Mouse (Mus musculus): ENCODE measurements around the gene Hs3st5. TPM values are rescaled to one million over a fixed set of nuclear protein-coding genes. Genes with fewer than 3 reads are reported as not detected.

Hs3st5 gene
- 0.35 and 0.38 TPM in 2 replicates for polyA plus RNA-seq (2015; fragmentation: Nextera tagmentation; extraction: Ambion mirVana)

- H3K27me3 ChIP-seq, result peaks cover 52% of the 10 kb centered on the region
- no peaks in the 10 kb centered on the region for H3K36me3 ChIP-seq
- peak within 1 kb of the TSS; percentile 99 for H3K4me2 ChIP-seq
- 0% methylated on average over 64 of the region's 71 CpGs for WGBS
- peaks cover 17% of the 10 kb centered on the region for H3K4me1 ChIP-seq
- peak; percentile 91 for ATAC-seq (replicated peaks; ENCODE audit: low FRiP score)
- H3K9me3 ChIP-seq (replicated peaks), result no peaks in the 10 kb centered on the region
- H3K9ac ChIP-seq, result peak within 1 kb of the TSS; percentile 42
- peak within 1 kb of the TSS; percentile 56 for H3K4me3 ChIP-seq (replicated peaks)
- H3K27ac ChIP-seq, result no peak within 1 kb of the TSS
These were observed at the start of gene Hs3st5 for GRCm38 (mm10) chr10:36506727-36507555. TSS of gene Hs3st5 (plus strand) at chr10:36506814.

DNA sequence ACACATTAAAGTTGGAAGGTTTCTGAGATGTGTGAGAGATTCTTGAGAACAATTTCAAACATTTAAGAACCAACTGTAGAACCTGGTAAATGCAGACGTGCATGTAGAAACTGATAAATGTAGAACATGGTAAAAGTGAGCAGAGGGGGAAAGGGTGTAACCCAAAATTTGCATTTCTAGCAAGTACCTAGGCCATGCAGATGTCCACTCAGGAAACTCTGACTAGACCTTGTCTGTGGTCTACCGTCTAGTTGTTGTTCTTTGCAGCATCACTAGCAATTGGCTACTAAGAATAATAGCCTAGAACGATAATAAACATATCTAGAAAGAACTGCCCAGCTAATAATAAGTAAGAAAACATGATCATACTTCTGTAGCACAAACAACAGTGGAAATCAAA, 38.0 kb upstream of the Hs3st5 start:
- no peaks in the 10 kb centered on the region for H3K4me1 ChIP-seq
- H3K4me3 ChIP-seq (replicated peaks), result no peak overlapping the region
- no peak for ATAC-seq (replicated peaks; ENCODE audit: low FRiP score)
- WGBS, result 82% methylated on average over 3 of the region's 3 CpGs
- no peak overlapping the region for H3K27ac ChIP-seq
- H3K27me3 ChIP-seq, result no peaks in the 10 kb centered on the region
- no peaks in the 10 kb centered on the region for H3K9me3 ChIP-seq (replicated peaks)
- no peaks in the 10 kb centered on the region for H3K36me3 ChIP-seq
- no peak overlapping the region for H3K9ac ChIP-seq
- H3K4me2 ChIP-seq, result no peak overlapping the region

- Histone ChIP-seq H3K27ac (no peak overlapping the region), H3K9ac (no peak overlapping the region), H3K4me3 (replicated peaks) (no peak overlapping the region), H3K4me1 (no peaks in the 10 kb centered on the region), H3K9me3 (replicated peaks) (no peaks in the 10 kb centered on the region), H3K36me3 (no peaks in the 10 kb centered on the region), H3K27me3 (no peaks in the 10 kb centered on the region), H3K4me2 (no peak overlapping the region)
- WGBS, result 64% methylated on average over 3 of the region's 3 CpGs
- no peak for ATAC-seq (replicated peaks; ENCODE audit: low FRiP score)
These were observed 35.5 kb upstream of the Hs3st5 start for GRCm38 (mm10) chr10:36471135-36471534.

- Histone ChIP-seq H3K4me3 (replicated peaks) (no peak overlapping the region), H3K4me1 (no peaks in the 10 kb centered on the region), H3K27ac (no peak overlapping the region), H3K36me3 (no peaks in the 10 kb centered on the region), H3K27me3 (no peaks in the 10 kb centered on the region), H3K9me3 (replicated peaks) (no peaks in the 10 kb centered on the region), H3K4me2 (no peak overlapping the region), H3K9ac (no peak overlapping the region)
- WGBS, result 35% methylated on average over 3 of the region's 3 CpGs
- no peak for ATAC-seq (replicated peaks; ENCODE audit: low FRiP score)
These were observed 31.8 kb upstream of the Hs3st5 start for GRCm38 (mm10) chr10:36474834-36475233.

- no peak overlapping the region for H3K4me2 ChIP-seq
- no peak overlapping the region for H3K9ac ChIP-seq
- H3K27ac ChIP-seq, result no peak overlapping the region
- no peaks in the 10 kb centered on the region for H3K4me1 ChIP-seq
- H3K9me3 ChIP-seq (replicated peaks), result no peaks in the 10 kb centered on the region
- H3K36me3 ChIP-seq, result no peaks in the 10 kb centered on the region
- H3K27me3 ChIP-seq, result no peaks in the 10 kb centered on the region
- WGBS, result 91% methylated on average over 4 of the region's 4 CpGs
- no peak overlapping the region for H3K4me3 ChIP-seq (replicated peaks)
- no peak for ATAC-seq (replicated peaks; ENCODE audit: low FRiP score)
These were observed 29.1 kb upstream of the Hs3st5 start for GRCm38 (mm10) chr10:36477543-36477942.

- H3K9me3 ChIP-seq (replicated peaks), result no peaks in the 10 kb centered on the region
- no peaks in the 10 kb centered on the region for H3K36me3 ChIP-seq
- H3K27me3 ChIP-seq, result no peaks in the 10 kb centered on the region
- no peak overlapping the region for H3K9ac ChIP-seq
- no peak overlapping the region for H3K4me3 ChIP-seq (replicated peaks)
- H3K4me2 ChIP-seq, result no peak overlapping the region
- no peaks in the 10 kb centered on the region for H3K4me1 ChIP-seq
- WGBS, result 83% methylated on average over 2 of the region's 2 CpGs
- no peak for ATAC-seq (replicated peaks; ENCODE audit: low FRiP score)
- no peak overlapping the region for H3K27ac ChIP-seq
These were observed 23.3 kb upstream of the Hs3st5 start for GRCm38 (mm10) chr10:36483362-36483761.

GRCm38 (mm10) chr10:36484011-36484410, 22.6 kb upstream of the Hs3st5 start:
- no peaks in the 10 kb centered on the region for H3K9me3 ChIP-seq (replicated peaks)
- H3K4me1 ChIP-seq, result no peaks in the 10 kb centered on the region
- H3K4me3 ChIP-seq (replicated peaks), result no peak overlapping the region
- H3K27me3 ChIP-seq, result no peaks in the 10 kb centered on the region
- H3K36me3 ChIP-seq, result no peaks in the 10 kb centered on the region
- H3K27ac ChIP-seq, result no peak overlapping the region
- WGBS, result 72% methylated on average over 3 of the region's 3 CpGs
- no peak for ATAC-seq (replicated peaks; ENCODE audit: low FRiP score)
- H3K4me2 ChIP-seq, result no peak overlapping the region
- H3K9ac ChIP-seq, result no peak overlapping the region

DNA sequence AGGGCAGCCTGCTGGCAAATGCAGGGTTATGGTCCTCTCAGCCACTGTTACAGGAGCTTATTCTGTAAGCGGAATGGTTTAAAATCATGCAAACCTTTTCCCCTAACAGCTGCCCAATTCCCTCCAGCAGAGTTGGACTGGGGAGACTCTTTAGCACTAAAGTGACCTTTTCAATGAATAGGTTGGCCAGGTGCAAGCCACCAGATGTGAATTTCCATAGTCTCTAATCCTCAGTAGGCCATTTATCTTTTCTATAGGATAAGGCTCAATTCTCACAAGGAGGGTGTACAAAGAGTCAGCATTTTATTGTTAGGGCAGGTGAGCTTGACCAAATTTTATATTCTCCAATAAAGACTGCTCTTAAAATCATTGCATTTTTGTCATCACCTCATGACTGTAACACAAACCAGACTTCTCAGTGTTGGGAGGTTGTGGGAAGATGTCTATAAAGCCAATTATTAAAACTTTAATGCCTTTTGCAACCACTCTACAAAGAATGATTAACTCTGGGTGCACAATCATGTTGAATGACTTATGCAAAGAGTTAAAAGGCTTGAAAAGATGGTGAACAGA, 21.8 kb upstream of the Hs3st5 start:
- Histone ChIP-seq H3K27ac (no peak overlapping the region), H3K9me3 (replicated peaks) (no peaks in the 10 kb centered on the region), H3K27me3 (no peaks in the 10 kb centered on the region), H3K36me3 (no peaks in the 10 kb centered on the region), H3K4me3 (replicated peaks) (no peak overlapping the region), H3K4me1 (no peaks in the 10 kb centered on the region), H3K9ac (no peak overlapping the region), H3K4me2 (no peak overlapping the region)
- WGBS, result 72% methylated on average over 1 of the region's 1 CpGs
- ATAC-seq (replicated peaks; ENCODE audit: low FRiP score), result no peak

GRCm38 (mm10) chr10:36493566-36493965, 13.0 kb upstream of the Hs3st5 start:
- H3K4me1 ChIP-seq, result no peaks in the 10 kb centered on the region

DNA sequence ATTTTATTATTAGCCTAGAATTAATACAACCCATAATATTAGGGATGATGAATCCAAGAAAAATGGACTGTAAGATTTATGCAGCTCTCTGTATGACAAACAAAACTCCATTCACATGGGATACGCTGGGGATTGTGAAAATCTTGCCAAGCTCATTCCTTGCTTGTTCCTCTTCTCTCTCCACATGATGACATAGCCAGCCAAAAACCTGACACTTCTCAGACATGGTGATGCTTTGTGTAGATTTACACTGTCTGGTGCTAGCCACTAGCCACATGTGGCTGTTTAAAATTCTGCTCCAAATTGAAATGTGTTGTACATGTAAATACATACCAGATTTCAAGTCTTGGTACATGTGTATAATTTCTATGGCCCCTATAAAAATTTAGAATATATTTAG, 6.9 kb upstream of the Hs3st5 start:
- Histone ChIP-seq H3K9me3 (replicated peaks) (no peaks in the 10 kb centered on the region), H3K27ac (no peak overlapping the region), H3K4me3 (replicated peaks) (no peak overlapping the region), H3K36me3 (no peaks in the 10 kb centered on the region), H3K27me3 (peaks cover 3% of the 10 kb centered on the region; the same call in 1 of the 2 replicates), H3K9ac (no peak overlapping the region), H3K4me1 (no peaks in the 10 kb centered on the region), H3K4me2 (no peak overlapping the region)
- WGBS, result 92% methylated on average over 1 of the region's 1 CpGs
- no peak for ATAC-seq (replicated peaks; ENCODE audit: low FRiP score)

More at GRCm38 (mm10) chr10:36493566-36493965, 13.0 kb upstream of the Hs3st5 start:
- H3K27ac ChIP-seq, result no peak overlapping the region
- no peaks in the 10 kb centered on the region for H3K36me3 ChIP-seq
- no peak for ATAC-seq (replicated peaks; ENCODE audit: low FRiP score)
- H3K4me2 ChIP-seq, result no peak overlapping the region
- H3K27me3 ChIP-seq, result no peaks in the 10 kb centered on the region
- 88% methylated on average over 1 of the region's 1 CpGs for WGBS
- no peaks in the 10 kb centered on the region for H3K9me3 ChIP-seq (replicated peaks)
- no peak overlapping the region for H3K4me3 ChIP-seq (replicated peaks)
- no peak overlapping the region for H3K9ac ChIP-seq

GRCm38 (mm10) chr10:36506033-36506726, 434 bp upstream of the Hs3st5 start:
- H3K9ac ChIP-seq, result no peak overlapping the region
- H3K4me2 ChIP-seq, result peak overlapping the region; percentile 99
- H3K4me1 ChIP-seq, result peaks cover 17% of the 10 kb centered on the region
- no peaks in the 10 kb centered on the region for H3K36me3 ChIP-seq
- 7% methylated on average over 13 of the region's 13 CpGs for WGBS
- no peaks in the 10 kb centered on the region for H3K9me3 ChIP-seq (replicated peaks)
- peaks cover 52% of the 10 kb centered on the region for H3K27me3 ChIP-seq
- H3K4me3 ChIP-seq (replicated peaks), result peak overlapping the region; percentile 56
- peak; percentile 72 for ATAC-seq (replicated peaks; ENCODE audit: low FRiP score)
- no peak overlapping the region for H3K27ac ChIP-seq

- peak overlapping the region; percentile 42; the same call in 1 of the 2 replicates for H3K9ac ChIP-seq
These were observed 899 bp downstream of the Hs3st5 start for GRCm38 (mm10) chr10:36507556-36507870.

More at GRCm38 (mm10) chr10:36507556-36507870, 899 bp downstream of the Hs3st5 start:
- under 1% methylated on average over 15 of the region's 15 CpGs for WGBS
- no peaks in the 10 kb centered on the region for H3K9me3 ChIP-seq (replicated peaks)
- no peak; the same call in 1 of the 2 replicates for ATAC-seq (replicated peaks; ENCODE audit: low FRiP score)
- H3K27ac ChIP-seq, result no peak overlapping the region
- H3K4me2 ChIP-seq, result peak overlapping the region; percentile 99
- peaks cover 17% of the 10 kb centered on the region for H3K4me1 ChIP-seq
- peak overlapping the region; percentile 56 for H3K4me3 ChIP-seq (replicated peaks)
- no peaks in the 10 kb centered on the region for H3K36me3 ChIP-seq
- peaks cover 52% of the 10 kb centered on the region for H3K27me3 ChIP-seq
